Mouse (Mus musculus): ENCODE measurements around the gene Ebf3. TPM values are rescaled to one million over a fixed set of nuclear protein-coding genes. Genes with fewer than 3 reads are reported as not detected.

Gene Ebf3
- polyA plus RNA-seq, 1 experiment, result 35.3 TPM

Other genes starting within 250 kb of the Ebf3 start
- gene 9430038I01Rik, start 96.3 kb upstream of the Ebf3 start, polyA plus RNA-seq (2012; ENCODE audit: insufficient read depth, insufficient read length, missing spikeins), result 4.1 and 10.8 TPM in 2 replicates
- 199 and 242 TPM in 2 replicates for gene Glrx3, start 123.2 kb upstream of the Ebf3 start, polyA plus RNA-seq (2012; ENCODE audit: insufficient read depth, insufficient read length, missing spikeins)

Measured in brown adipose tissue, adult 24 weeks (tissue).